Mouse (Mus musculus): ENCODE data around the gene Dyrk1a.

DNA sequence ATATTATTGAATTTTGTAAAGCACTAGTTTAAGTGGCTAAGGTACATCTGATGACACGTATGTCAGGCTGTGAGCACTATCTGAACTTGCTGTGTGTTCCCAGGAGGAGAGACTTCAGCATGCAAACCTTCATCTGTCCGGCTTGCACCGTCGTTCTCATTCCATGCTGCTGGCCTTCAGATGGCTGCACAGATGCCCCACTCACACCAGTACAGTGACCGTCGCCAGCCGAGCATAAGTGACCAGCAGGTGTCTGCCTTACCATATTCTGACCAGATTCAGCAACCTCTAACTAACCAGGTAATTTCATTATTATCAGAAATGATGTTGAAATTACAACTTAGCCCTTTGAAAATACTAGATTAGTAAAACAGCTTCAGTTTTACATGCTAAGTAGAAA, 89.6 kb downstream of the Dyrk1a start:
- TF ChIP-seq CTCF (IDR thresholded peaks at IDR 0.05; ENCODE audit: low read depth, low read length) (no peak), EP300 (IDR thresholded peaks at IDR 0.05; ENCODE audit: insufficient read depth, low read depth, low read length) (no peak), POLR2A (IDR thresholded peaks at IDR 0.05; ENCODE audit: insufficient read depth, low read length) (no peak)

Measured in ES-Bruce4 (cell line).